Comparison of ENCODE assay signal across 8 mouse cellular contexts in the genomic region with DNA sequence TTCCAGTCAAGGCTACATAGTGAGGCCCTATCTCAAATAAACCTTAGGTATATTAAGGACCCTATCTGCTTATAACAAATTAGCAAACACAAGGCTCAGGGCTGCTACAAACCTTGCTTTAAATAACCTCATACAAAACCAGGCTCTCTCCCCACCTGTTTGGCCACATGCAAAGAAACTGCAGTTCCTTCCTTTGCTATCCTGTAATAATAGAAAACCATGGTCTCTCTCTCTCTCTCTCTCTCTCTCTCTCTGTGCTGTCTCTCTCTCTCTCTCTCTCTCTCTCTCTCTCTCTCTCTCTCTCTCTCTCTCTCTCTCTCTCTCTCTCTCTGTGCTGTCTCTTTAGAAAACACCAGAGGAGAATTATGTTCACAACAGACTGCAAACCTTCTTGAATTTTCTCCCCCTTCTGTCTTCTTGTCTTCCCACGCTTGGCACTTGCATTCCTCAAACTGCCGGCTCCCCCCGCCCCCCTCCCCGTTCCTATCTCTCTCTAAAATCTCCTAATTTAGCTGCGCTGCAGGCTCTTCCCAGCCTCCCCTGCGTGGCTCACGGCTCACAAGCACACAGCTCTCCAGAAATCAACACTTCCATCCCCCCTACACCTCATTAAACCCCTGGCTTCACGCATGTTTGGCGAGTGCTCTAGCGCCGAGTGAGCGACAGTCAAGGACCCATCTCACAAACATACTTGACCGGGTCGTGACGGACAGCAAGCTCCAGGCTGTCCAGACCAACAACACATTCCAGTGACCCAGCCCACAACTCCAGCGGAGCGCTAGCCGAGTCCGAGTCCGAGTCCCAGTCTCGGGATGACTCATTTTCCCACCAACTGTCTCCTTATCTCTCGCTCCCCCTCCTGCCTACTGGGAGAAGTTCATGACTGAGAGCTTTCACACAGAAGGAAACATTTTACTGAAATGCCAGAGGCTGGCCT. TPM values are rescaled to one million over a fixed set of nuclear protein-coding genes. Genes with fewer than 3 reads are reported as not detected.
DNase-seq lines count a peak whose midpoint lies in the region; ATAC-seq and TF ChIP-seq lines count a peak whose summit lies in the region.

No protein-coding gene starts in this region.

- H3K9me3 ChIP-seq in forebrain, embryonic 10.5 days: no peaks in the 10 kb centered on the region
- no peaks in the 10 kb centered on the region for H3K9me3 ChIP-seq in heart, embryonic 14.5 days (ENCODE audit: control insufficient read depth, low read length)
- H3K9me3 ChIP-seq in liver, embryonic 11.5 days (ENCODE audit: control insufficient read depth, low read length): no peaks in the 10 kb centered on the region
- no peaks in the 10 kb centered on the region for H3K9me3 ChIP-seq in stomach, embryonic 15.5 days

- peaks cover 39% of the 10 kb centered on the region for H3K4me1 ChIP-seq in forebrain, embryonic 10.5 days
- peaks cover 22 to 23% of the 10 kb centered on the region in 2 experiments for H3K4me1 ChIP-seq in heart, embryonic 14.5 days (ENCODE audit: control insufficient read depth in 2 of 2, insufficient read depth in 2 of 2, low read length in 2 of 2)
- H3K4me1 ChIP-seq in liver, embryonic 11.5 days (replicated peaks; ENCODE audit: control insufficient read depth, insufficient read depth, low read length): peaks cover 27% of the 10 kb centered on the region
- H3K4me1 ChIP-seq in stomach, embryonic 15.5 days: peaks cover 22% of the 10 kb centered on the region

- ATAC-seq in heart, embryonic 14.5 days (ENCODE audit: insufficient number of reproducible peaks, insufficient read depth, low FRiP score, low read depth): peak; percentile 73
- ATAC-seq in liver, embryonic 11.5 days (replicated peaks; ENCODE audit: low FRiP score): peak; percentile 74
- ATAC-seq in stomach, embryonic 15.5 days (ENCODE audit: insufficient read depth, low FRiP score, low read depth): peak; percentile 76

- peak overlapping the region; percentile 46 for H3K4me3 ChIP-seq in forebrain, embryonic 10.5 days
- peak overlapping the region; percentile 43 to 45 for H3K4me3 ChIP-seq in heart, embryonic 14.5 days (ENCODE audit: control insufficient read depth in 1 of 2, insufficient read depth in 1 of 2, low read depth in 1 of 2, low read length in 2 of 2)
- peak overlapping the region; percentile 47 for H3K4me3 ChIP-seq in liver, embryonic 11.5 days (ENCODE audit: low read depth, low read length)
- H3K4me3 ChIP-seq in myocyte: peak overlapping the region; percentile 23
- peak overlapping the region; percentile 40 for H3K4me3 ChIP-seq in stomach, embryonic 15.5 days (replicated peaks)

- no peaks in the 10 kb centered on the region for H3K36me3 ChIP-seq in forebrain, embryonic 10.5 days (replicated peaks)
- H3K36me3 ChIP-seq in heart, embryonic 14.5 days (ENCODE audit: control insufficient read depth, insufficient read depth, low read length): no peaks in the 10 kb centered on the region
- no peaks in the 10 kb centered on the region for H3K36me3 ChIP-seq in liver, embryonic 11.5 days (ENCODE audit: control insufficient read depth, insufficient read depth, low read length)
- H3K36me3 ChIP-seq in myocyte (ENCODE audit: control insufficient read depth, insufficient read depth): no peaks in the 10 kb centered on the region
- no peaks in the 10 kb centered on the region for H3K36me3 ChIP-seq in stomach, embryonic 15.5 days

- H3K9ac ChIP-seq in heart, embryonic 14.5 days (ENCODE audit: low read length): peak overlapping the region; percentile 70
- peak overlapping the region; percentile 59 for H3K9ac ChIP-seq in liver, embryonic 11.5 days (ENCODE audit: low read depth, low read length)
- no peak overlapping the region for H3K9ac ChIP-seq in stomach, embryonic 15.5 days

- peak; percentile 47 for DNase-seq in CD4-positive helper T cell, adult 2 months (ENCODE audit: low read depth, low spot score)
- DNase-seq in brain, embryonic 18.5 days (ENCODE audit: low read depth, low spot score): peak; percentile 70
- peak; percentile 69 for DNase-seq in forebrain, embryonic 10.5 days (ENCODE audit: extremely low spot score, low spot score)
- DNase-seq in kidney, postnatal 10 days: peak; percentile 86
- peak; percentile 79 for DNase-seq in liver, embryonic 11.5 days (ENCODE audit: low spot score)

- no peaks in the 10 kb centered on the region for H3K79me2 ChIP-seq in myocyte (ENCODE audit: control insufficient read depth, insufficient read depth)

- peak overlapping the region; percentile 88 for H3K4me2 ChIP-seq in heart, embryonic 14.5 days (ENCODE audit: low read length)
- peak overlapping the region; percentile 81 for H3K4me2 ChIP-seq in liver, embryonic 11.5 days
- peak overlapping the region; percentile 91 for H3K4me2 ChIP-seq in myocyte (ENCODE audit: low read depth)
- H3K4me2 ChIP-seq in stomach, embryonic 15.5 days: peak overlapping the region; percentile 72

- H3K27ac ChIP-seq in forebrain, embryonic 10.5 days: peak overlapping the region; percentile 77
- H3K27ac ChIP-seq in heart, embryonic 14.5 days (replicated peaks in 1 of 2; ENCODE audit: control insufficient read depth in 1 of 2, insufficient read depth in 1 of 2, low read depth in 2 of 2, low read length in 2 of 2): peak overlapping the region; percentile 59 to 69
- H3K27ac ChIP-seq in liver, embryonic 11.5 days (ENCODE audit: low read depth, low read length): peak overlapping the region; percentile 44
- H3K27ac ChIP-seq in stomach, embryonic 15.5 days: peak overlapping the region; percentile 87

- WGBS in forebrain, embryonic 10.5 days: under 1% methylated on average over 22 of the region's 22 CpGs
- under 1% methylated on average over 22 of the region's 22 CpGs for WGBS in heart, embryonic 14.5 days
- 1% methylated on average over 21 of the region's 22 CpGs for WGBS in liver, embryonic 11.5 days
- under 1% methylated on average over 22 of the region's 22 CpGs for WGBS in stomach, embryonic 15.5 days

- peaks cover 18% of the 10 kb centered on the region for H3K27me3 ChIP-seq in forebrain, embryonic 10.5 days (ENCODE audit: poor library complexity, severe bottlenecking)
- H3K27me3 ChIP-seq in heart, embryonic 14.5 days (ENCODE audit: control insufficient read depth, insufficient read depth, low read length): no peaks in the 10 kb centered on the region
- H3K27me3 ChIP-seq in liver, embryonic 11.5 days (replicated peaks; ENCODE audit: control insufficient read depth, insufficient read depth, low read length): no peaks in the 10 kb centered on the region
- H3K27me3 ChIP-seq in myocyte (ENCODE audit: control insufficient read depth, insufficient read depth, insufficient read length): no peaks in the 10 kb centered on the region
- H3K27me3 ChIP-seq in stomach, embryonic 15.5 days (replicated peaks): no peaks in the 10 kb centered on the region

- peak; percentile 55 for TF ChIP-seq POLR2A in myocyte (IDR thresholded peaks at IDR 0.05; ENCODE audit: insufficient read length, low read depth)

- no peak overlapping the region for H3ac ChIP-seq in myocyte (ENCODE audit: control insufficient read depth, insufficient read length)

TF ChIP-seq in myocyte, 11 proteins besides CTCF, POLR2A, EP300 and RAD21 (continues in another document):
- TF ChIP-seq REST (IDR thresholded peaks at IDR 0.05; ENCODE audit: insufficient read depth, insufficient read length) (no peak), USF1 (IDR thresholded peaks at IDR 0.05; ENCODE audit: low read depth) (no peak), MAX (IDR thresholded peaks at IDR 0.05; ENCODE audit: low read depth) (no peak), POLR2AphosphoS2 (IDR thresholded peaks at IDR 0.05; ENCODE audit: insufficient read length, low read depth) (peak; percentile 61), CEBPB (IDR thresholded peaks at IDR 0.05; ENCODE audit: insufficient read depth, poor library complexity, severe bottlenecking) (no peak), MYOD1 (IDR thresholded peaks at IDR 0.05; ENCODE audit: control insufficient read depth in 1 of 3, insufficient read length in 2 of 3, low read depth in 2 of 3) (peak in 2 of 3 experiments; percentile 5 to 29)

RNA-seq across cellular contexts. Expression of gene Srsf9, which starts 7.7 kb away (rescaled TPM):
- 399 and 417 TPM in 2 replicates for polyA plus RNA-seq in forebrain, embryonic 10.5 days (2016; fragmentation: Nextera tagmentation; extraction: Ambion mirVana)
- polyA plus RNA-seq in heart, embryonic 14.5 days (2014; fragmentation: Nextera tagmentation; extraction: Ambion mirVana): 95.0 and 104 TPM in 2 replicates
- 261 and 275 TPM in 2 replicates for polyA plus RNA-seq in liver, embryonic 11.5 days (2014; fragmentation: Nextera tagmentation; extraction: Ambion mirVana)
- polyA plus RNA-seq in myocyte (2012; fragmentation: generic; extraction: Trizol): 52.0 TPM
- 233 and 262 TPM in 2 replicates for polyA plus RNA-seq in stomach, embryonic 15.5 days (2015; fragmentation: Nextera tagmentation; extraction: Ambion mirVana)

RNA-seq across cellular contexts. Expression of gene Dynll1, which starts 18.5 kb away (rescaled TPM):
- polyA plus RNA-seq in forebrain, embryonic 10.5 days (2016; fragmentation: Nextera tagmentation; extraction: Ambion mirVana): 1,650 and 1,695 TPM in 2 replicates
- polyA plus RNA-seq in heart, embryonic 14.5 days (2014; fragmentation: Nextera tagmentation; extraction: Ambion mirVana): 1,218 and 1,301 TPM in 2 replicates
- 1,214 and 1,307 TPM in 2 replicates for polyA plus RNA-seq in liver, embryonic 11.5 days (2014; fragmentation: Nextera tagmentation; extraction: Ambion mirVana)
- 585 TPM for polyA plus RNA-seq in myocyte (2012; fragmentation: generic; extraction: Trizol)
- polyA plus RNA-seq in stomach, embryonic 15.5 days (2015; fragmentation: Nextera tagmentation; extraction: Ambion mirVana): 1,324 and 1,567 TPM in 2 replicates

RNA-seq across cellular contexts. Expression of gene Gatc, which starts 21.7 kb away (rescaled TPM):
- 37.6 and 40.2 TPM in 2 replicates for polyA plus RNA-seq in forebrain, embryonic 10.5 days (2016; fragmentation: Nextera tagmentation; extraction: Ambion mirVana)
- polyA plus RNA-seq in heart, embryonic 14.5 days (2014; fragmentation: Nextera tagmentation; extraction: Ambion mirVana): 28.3 and 29.1 TPM in 2 replicates
- 39.3 and 39.4 TPM in 2 replicates for polyA plus RNA-seq in liver, embryonic 11.5 days (2014; fragmentation: Nextera tagmentation; extraction: Ambion mirVana)
- polyA plus RNA-seq in myocyte (2012; fragmentation: generic; extraction: Trizol): 8.1 TPM
- 23.0 and 26.6 TPM in 2 replicates for polyA plus RNA-seq in stomach, embryonic 15.5 days (2015; fragmentation: Nextera tagmentation; extraction: Ambion mirVana)

RNA-seq across cellular contexts. Expression of gene Triap1, which starts 21.8 kb away (rescaled TPM):
- 56.6 and 57.7 TPM in 2 replicates for polyA plus RNA-seq in forebrain, embryonic 10.5 days (2016; fragmentation: Nextera tagmentation; extraction: Ambion mirVana)
- polyA plus RNA-seq in heart, embryonic 14.5 days (2014; fragmentation: Nextera tagmentation; extraction: Ambion mirVana): 42.9 and 47.6 TPM in 2 replicates
- 59.0 and 59.6 TPM in 2 replicates for polyA plus RNA-seq in liver, embryonic 11.5 days (2014; fragmentation: Nextera tagmentation; extraction: Ambion mirVana)
- 35.2 TPM for polyA plus RNA-seq in myocyte (2012; fragmentation: generic; extraction: Trizol)
- polyA plus RNA-seq in stomach, embryonic 15.5 days (2015; fragmentation: Nextera tagmentation; extraction: Ambion mirVana): 52.0 and 58.1 TPM in 2 replicates

RNA-seq across cellular contexts. Expression of gene Cox6a1, which starts 29.5 kb away (rescaled TPM):
- polyA plus RNA-seq in forebrain, embryonic 10.5 days (2016; fragmentation: Nextera tagmentation; extraction: Ambion mirVana): 754 and 787 TPM in 2 replicates
- polyA plus RNA-seq in heart, embryonic 14.5 days (2014; fragmentation: Nextera tagmentation; extraction: Ambion mirVana): 1,685 and 1,706 TPM in 2 replicates
- 792 and 865 TPM in 2 replicates for polyA plus RNA-seq in liver, embryonic 11.5 days (2014; fragmentation: Nextera tagmentation; extraction: Ambion mirVana)
- polyA plus RNA-seq in myocyte (2012; fragmentation: generic; extraction: Trizol): 2,023 TPM
- polyA plus RNA-seq in stomach, embryonic 15.5 days (2015; fragmentation: Nextera tagmentation; extraction: Ambion mirVana): 1,002 and 1,095 TPM in 2 replicates

Comparison
In these comparisons a context has a peak if more than half of its experiments do, and no peak if none do; other contexts are left out.
1. Peak in every context shown above with its lines: DNase-seq, ATAC-seq, H3K4me3 ChIP-seq and H3K27ac ChIP-seq.